Mouse (Mus musculus): ENCODE results near the gene Gm21970.

Gm21970 gene

DNA sequence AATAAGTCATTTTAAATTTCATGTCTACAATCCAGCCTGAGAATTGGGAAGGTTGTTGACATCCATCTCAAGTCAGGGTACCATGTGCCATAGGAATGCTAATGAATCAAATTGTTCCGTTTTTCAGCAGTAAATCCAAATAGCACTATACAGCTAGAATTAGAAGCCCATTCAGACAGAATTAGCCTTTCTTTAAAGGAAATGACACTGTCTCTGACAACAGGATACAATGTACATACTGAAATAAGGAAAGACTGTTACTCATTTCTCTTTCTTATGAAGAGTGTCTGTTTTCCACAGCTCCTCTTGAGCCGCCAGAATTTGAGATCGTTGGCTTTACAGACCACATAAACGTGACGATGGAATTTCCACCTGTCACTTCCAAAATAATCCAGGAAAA, at the start of gene Gm21970:
Gene Gm21970 (plus strand): TSS at position 301 of the 400 bp plus-strand sequence.
- no peak for DNase-seq (ENCODE audit: low read depth, low spot score)

DNA sequence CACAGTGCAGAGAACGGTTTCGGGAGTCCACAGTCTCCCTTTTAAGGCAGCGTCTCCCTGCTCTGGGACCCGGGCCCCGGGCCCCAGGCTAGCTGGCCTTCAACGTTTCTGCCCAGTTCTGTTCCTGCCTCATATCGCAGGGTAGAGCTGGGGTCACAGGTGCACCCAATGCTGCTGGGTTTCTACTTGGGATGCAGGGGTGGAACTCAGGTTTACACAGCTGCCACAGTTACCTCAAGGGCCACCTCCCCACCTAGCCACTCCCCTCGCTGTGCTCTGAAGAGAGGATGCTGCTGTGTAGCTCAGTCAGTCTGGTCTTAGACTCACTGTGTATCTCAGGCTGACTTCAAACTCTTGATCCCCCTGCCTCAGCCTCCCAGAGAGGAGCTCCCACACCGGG, 45.0 kb upstream of the Gm21970 start:
- no peak for DNase-seq (ENCODE audit: low read depth, low spot score)

DNA sequence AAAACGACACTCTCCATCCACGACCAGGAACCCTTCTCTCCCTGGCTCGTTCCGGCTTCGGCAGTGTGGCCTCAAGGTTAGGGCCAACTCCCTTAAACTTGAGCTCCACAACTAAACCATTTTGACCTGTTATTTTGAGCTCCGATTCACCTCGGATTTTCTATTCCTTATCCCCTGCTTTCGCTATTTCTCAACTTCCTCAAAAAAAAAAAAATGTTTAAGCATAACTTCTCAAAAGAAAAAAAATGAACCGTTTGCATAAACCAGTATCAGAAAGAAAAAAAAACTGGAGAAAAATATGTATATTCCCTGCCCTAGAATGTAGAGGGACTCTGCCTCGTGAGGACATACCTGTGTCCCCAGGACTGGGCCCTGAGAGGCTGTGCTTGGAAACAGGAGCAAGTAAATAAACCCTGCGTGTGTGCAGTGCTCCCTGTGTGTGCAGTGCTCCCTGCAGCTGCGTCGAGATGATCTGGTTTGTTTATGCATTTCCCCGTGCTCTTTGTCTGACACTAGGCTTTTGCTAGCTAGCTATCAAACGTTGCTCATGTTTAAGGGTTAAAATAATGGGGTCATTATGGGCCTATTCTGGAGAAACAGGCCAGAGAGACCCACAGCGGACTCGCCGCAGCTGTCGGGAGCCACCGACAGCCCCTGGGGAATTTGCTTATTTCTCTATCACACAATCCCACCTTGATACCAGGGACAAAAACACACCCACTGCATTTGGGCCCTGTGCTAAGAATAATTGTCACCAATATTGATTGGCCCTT, 43.8 kb upstream of the Gm21970 start:
- no peak for DNase-seq (ENCODE audit: low read depth, low spot score)

- no peak for DNase-seq (ENCODE audit: low read depth, low spot score)
Observed at GRCm38 (mm10) chr16:91348264-91348565, 43.3 kb upstream of the Gm21970 start.

DNA sequence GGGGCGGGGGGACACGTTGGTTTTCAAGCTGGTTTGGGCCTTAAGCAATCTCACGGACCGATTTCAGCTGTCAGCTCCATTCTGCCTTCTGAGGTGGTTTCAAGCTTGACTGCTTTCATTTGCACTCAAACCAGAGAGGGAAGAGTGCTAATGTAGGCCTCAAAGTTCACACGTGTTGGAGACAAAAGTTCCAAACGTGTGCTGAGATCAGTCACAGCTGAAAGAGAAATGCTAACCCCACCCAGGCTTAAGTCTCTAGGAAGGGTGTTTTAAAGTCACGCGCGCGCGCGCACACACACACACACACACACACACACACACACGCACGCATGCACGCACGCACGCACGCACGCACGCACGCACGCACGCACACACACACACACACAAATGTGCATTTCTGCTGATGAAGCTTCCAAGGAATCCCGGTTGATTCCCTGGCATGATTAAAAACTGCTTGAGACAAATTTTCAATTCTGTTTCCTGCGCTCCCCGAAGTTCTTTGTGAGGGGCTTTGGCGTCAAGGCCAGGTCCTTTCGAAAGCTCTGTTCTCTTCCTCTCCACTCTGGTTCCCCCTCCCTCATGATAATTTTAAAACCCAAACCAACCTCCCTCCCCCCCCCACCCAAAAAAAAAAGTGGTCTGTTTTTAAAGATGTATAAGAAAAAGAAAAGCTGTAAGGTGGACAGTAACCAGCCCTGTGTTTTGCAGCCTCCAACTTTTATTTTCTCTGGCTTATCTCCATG, 42.8 kb upstream of the Gm21970 start:
- peak; percentile 33 for DNase-seq (ENCODE audit: low read depth, low spot score)

DNA sequence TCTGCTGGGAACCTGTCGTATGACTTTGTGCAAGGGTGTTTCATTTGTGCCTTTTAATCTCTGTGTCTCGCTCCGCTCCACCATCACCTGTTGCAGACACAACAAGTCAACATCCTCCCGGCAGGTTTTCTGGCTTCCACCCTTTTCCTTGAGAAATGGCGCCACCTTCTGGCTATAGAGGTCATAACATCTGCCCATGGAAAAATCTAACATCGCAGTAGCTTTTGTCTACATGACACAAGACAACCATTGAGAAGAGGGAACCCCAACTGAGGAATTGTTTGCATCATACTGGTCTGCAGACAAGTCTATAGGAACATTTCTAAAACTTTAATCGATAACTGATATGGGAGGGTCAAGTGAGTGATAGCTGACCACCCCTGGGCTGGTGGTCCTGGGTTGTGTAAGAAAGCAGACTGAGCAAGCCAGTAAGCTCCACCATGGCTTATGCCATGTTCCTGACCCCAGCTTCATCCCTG, 39.4 kb upstream of the Gm21970 start:
- peak; percentile 66 for DNase-seq (ENCODE audit: low read depth, low spot score)

DNA sequence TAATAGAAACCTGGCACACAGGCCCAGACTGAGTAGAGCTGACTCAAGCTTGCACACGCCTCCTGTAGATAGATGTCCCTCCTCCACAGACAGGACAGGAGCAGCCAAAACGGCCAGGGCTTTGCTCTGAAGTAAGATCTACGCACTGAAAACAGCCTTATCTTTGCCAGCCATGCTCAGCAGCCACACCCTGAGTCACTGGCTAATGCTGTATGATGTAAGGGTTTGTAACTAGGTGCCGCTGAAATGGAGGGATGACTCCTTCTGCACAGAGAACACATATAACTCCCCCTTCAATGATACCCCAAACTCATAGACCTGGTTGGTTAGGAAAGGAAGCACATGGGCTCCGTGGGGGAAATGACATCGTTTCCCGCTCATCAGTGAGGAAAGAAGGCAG, 38.8 kb upstream of the Gm21970 start:
- DNase-seq (ENCODE audit: low read depth, low spot score): no peak

DNA sequence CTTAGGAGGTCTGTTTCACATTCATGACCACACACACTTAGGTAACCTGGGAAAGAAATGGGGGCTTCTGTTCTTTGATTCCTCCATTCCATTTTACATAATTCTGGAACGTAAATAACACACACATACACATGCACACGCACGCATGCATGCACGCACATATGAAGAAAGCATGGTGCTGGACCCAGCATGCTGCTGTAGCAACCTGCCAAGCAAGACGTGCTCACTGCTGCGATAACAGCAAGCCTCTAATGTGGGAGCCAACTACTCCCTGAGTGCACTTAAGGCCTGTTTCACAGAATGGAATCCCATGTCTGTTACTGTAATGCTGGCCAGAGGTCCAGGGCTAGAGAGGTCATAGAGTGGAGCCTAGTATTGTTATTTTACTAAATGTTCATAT, 38.3 kb upstream of the Gm21970 start:
- DNase-seq (ENCODE audit: low read depth, low spot score): no peak

DNA sequence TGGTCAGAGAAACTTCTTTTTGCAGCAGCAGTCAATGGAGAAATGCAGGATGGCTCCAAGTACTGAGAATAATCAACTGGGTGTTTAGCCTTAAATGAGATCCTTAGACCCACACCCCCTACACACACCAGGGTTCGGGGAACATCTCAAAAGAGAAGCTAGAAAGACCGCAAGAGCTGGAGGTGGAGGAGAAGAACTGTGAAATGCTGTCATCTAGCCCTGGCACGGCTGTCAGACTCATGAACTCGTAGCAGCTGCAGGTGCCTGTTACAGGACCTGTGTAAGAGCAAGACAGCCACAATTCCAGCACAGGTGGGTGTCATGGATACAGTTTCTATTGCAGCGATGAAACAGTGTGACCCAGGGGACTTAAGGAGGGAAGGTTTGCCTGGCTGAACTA, 37.9 kb upstream of the Gm21970 start:
- DNase-seq (ENCODE audit: low read depth, low spot score): no peak

- no peak for DNase-seq (ENCODE audit: low read depth, low spot score)
Observed at GRCm38 (mm10) chr16:91354599-91354998, 36.9 kb upstream of the Gm21970 start.

DNA sequence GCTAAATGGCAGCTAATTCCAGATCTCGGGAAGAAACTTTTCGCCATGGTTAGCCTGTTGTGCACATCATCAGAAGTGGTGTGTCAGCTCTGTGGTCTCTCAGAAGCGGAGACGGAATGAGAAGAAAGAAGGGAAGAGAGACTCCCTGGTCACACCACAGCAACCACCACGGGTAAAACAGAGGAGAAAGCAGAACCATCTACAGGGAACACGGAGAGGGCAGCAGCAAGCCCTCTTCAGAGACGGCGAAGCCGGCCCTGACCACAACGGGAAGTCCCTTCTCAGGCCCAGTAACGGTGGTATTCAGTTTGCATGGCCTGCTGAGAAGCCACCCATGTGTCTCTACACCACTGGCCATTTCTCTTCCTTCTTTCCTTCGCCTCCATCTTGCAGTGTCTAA, 36.4 kb upstream of the Gm21970 start:
- DNase-seq (ENCODE audit: low read depth, low spot score): no peak

- DNase-seq (ENCODE audit: low read depth, low spot score): no peak
Observed at GRCm38 (mm10) chr16:91356760-91357525, 34.6 kb upstream of the Gm21970 start.

DNA sequence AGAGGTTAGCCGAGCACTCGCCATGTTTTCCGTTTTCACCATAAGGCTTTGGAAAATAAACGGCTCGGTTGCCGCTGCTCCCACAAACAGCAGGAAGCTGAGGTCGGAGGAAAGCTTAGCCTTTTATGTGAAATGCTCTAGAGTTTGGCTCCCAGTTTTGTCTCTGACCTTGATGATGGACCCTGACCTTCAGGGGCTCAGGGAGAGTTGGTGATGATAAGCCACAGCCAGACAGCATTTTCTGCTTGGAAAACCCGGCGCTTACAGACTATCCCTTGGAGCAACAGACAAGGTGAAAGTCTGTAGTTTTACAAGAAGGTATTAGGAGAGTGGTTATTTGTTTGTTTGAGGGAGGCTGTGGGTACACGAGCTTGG, 34.0 kb upstream of the Gm21970 start:
- DNase-seq (ENCODE audit: low read depth, low spot score): no peak

DNA sequence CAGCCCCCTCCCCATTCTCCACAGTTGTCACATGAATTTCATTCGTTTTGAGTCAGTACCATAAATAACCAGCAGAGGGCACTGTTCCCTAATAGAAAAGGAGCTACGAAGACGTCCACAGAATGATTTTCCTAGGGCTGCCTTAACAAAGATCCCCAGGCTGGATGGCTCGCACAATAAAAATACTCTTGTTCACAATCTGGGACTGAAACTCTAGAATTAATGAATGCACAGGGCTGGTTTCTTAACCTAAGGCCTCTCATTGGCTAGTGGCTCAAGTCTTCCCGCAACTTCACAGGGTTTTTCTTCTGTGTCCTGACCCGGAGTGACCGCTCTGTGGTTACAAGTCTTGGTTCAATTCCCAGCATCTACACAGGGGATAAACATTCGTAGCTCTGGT, 33.0 kb upstream of the Gm21970 start:
- peak; percentile 81 for DNase-seq (ENCODE audit: low read depth, low spot score)

- no peak for DNase-seq (ENCODE audit: low read depth, low spot score)
Observed at GRCm38 (mm10) chr16:91359531-91359930, 32.0 kb upstream of the Gm21970 start.

DNA sequence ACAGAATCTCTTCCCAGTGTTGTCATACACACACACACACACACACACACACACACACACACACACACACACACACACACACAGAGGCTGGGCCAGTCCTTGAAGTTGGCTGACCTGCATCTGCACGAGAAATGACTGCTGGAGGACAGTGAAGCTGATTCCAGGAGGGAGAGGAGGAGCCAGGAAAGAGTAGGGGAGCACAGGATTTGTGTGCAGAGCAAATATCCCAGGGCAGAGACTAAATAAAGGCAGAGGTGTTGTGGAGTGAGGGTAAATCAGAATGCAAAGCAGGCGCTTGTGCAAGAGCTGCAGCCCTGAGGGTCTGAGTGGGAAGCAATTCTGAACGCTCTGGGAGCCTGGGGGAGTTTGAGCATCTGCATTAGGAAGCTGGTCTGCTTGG, 31.4 kb upstream of the Gm21970 start:
- no peak for DNase-seq (ENCODE audit: low read depth, low spot score)

- no peak for DNase-seq (ENCODE audit: low read depth, low spot score)
Observed at GRCm38 (mm10) chr16:91362006-91362405, 29.5 kb upstream of the Gm21970 start.

GRCm38 (mm10) chr16:91362616-91363272, 28.8 kb upstream of the Gm21970 start:
- no peak for DNase-seq (ENCODE audit: low read depth, low spot score)

DNA sequence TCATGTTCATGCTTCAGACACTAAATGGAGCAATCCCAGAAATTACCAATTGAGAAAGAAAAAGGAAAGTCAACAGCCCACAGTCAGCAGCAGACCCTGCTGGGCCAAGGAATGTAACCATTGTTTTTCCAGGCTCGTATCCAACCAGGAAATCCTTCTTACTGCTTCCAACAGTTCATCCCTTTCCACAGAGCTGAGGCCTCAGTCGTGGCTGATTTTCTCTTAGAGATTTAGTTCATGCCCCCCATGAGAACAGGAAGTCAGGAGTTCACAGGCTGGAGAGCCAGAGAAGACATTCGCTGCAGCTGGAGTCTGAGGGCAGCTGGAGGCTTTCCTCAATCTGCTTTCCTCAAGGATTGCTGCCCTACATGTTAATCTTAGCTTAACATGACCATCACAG, 28.0 kb upstream of the Gm21970 start:
- DNase-seq (ENCODE audit: low read depth, low spot score): no peak

GRCm38 (mm10) chr16:91366567-91366966, 25.0 kb upstream of the Gm21970 start:
- DNase-seq (ENCODE audit: low read depth, low spot score): no peak

- DNase-seq (ENCODE audit: low read depth, low spot score): no peak
Observed at GRCm38 (mm10) chr16:91367066-91367465, 24.5 kb upstream of the Gm21970 start.

All from ZHBTc4 (cell line).